Mouse (Mus musculus) CH12.LX (cell line): ENCODE results near the gene Nrbf2. TPM values are rescaled to one million over a fixed set of nuclear protein-coding genes. Genes with fewer than 3 reads are reported as not detected.

Source experiments
- DNase-seq: peaks from one replicate; pipeline ENCODE4 v3.0.0-alpha.2; 2013; ENCODE audit errors: extremely low read depth
- H3K27ac ChIP-seq: 2 replicates; pipeline ENCODE4 v1.5.1; 2012; ENCODE audit warnings: low read depth, mild to moderate bottlenecking, control low read depth, moderate library complexity; ENCODE audit not compliant: insufficient read depth
- H3K27me3 ChIP-seq: replicated peaks from 2 replicates; pipeline ENCODE3; 2012; ENCODE audit warnings: inconsistent platforms
- H3K36me3 ChIP-seq, 2 experiments: replicated peaks in 1 of 2; 2 replicates each; pipeline versions ENCODE3 to v1.6.1; 2012; ENCODE audit warnings: inconsistent platforms in 1 of 2, low read length in 1 of 2, mild to moderate bottlenecking in 1 of 2, mixed read lengths in 1 of 2, moderate library complexity in 1 of 2; ENCODE audit not compliant: control insufficient read depth in 1 of 2, insufficient read depth in 1 of 2
- H3K4me1 ChIP-seq, 2 experiments: 2 replicates each; pipeline ENCODE4 v1.6.1; 2012; ENCODE audit warnings: inconsistent platforms in 1 of 2, moderate library complexity in 1 of 2; ENCODE audit not compliant: insufficient read depth in 2 of 2, control insufficient read depth in 1 of 2
- H3K4me2 ChIP-seq: 2 replicates; pipeline ENCODE4 v1.6.1; 2012; ENCODE audit warnings: low read depth, mild to moderate bottlenecking, control low read depth; ENCODE audit not compliant: poor library complexity, insufficient read depth, severe bottlenecking
- H3K4me3 ChIP-seq, 3 experiments: fragments of 150-350 bp in 1 of 3; sonication (generic) in 1 of 3; replicated peaks in 1 of 3; 2 replicates each; pipeline versions ENCODE3 to v1.5.1; 2011 to 2012; ENCODE audit warnings: low read depth in 2 of 3, low read length in 2 of 3, mild to moderate bottlenecking in 2 of 3, moderate library complexity in 2 of 3, control low read depth in 1 of 3, improper control_type of control experiment in 1 of 3, inconsistent platforms in 1 of 3, mixed read lengths in 1 of 3; ENCODE audit not compliant: poor library complexity in 1 of 3
- H3K79me2 ChIP-seq: replicated peaks from 2 replicates; pipeline ENCODE4 v1.6.1; 2012; ENCODE audit warnings: mild to moderate bottlenecking, moderate library complexity; ENCODE audit not compliant: control insufficient read depth, poor library complexity, insufficient read depth, severe bottlenecking; ENCODE audit errors: extremely low read depth
- H3K9ac ChIP-seq: 2 replicates; pipeline ENCODE4 v1.6.1; 2012; ENCODE audit warnings: low read depth, mild to moderate bottlenecking, control low read depth, moderate library complexity; ENCODE audit not compliant: insufficient read depth
- H3K9me3 ChIP-seq: replicated peaks from 2 replicates; pipeline ENCODE3; 2012; ENCODE audit warnings: low read length, inconsistent platforms, mixed read lengths
- BHLHE40 ChIP-seq: IDR thresholded peaks from 2 replicates; pipeline ENCODE4 v1.6.1; 2011; ENCODE audit warnings: mild to moderate bottlenecking, low read depth, low read length, improper control_type of control experiment
- CHD1 ChIP-seq: IDR thresholded peaks from 2 replicates; pipeline ENCODE4 v1.6.1; 2012; ENCODE audit warnings: low read depth, low read length, improper control_type of control experiment, inconsistent platforms
- CTCF ChIP-seq, 2 experiments: IDR thresholded peaks in 1 of 2; conservative IDR thresholded peaks in 1 of 2; 2 replicates each; pipeline ENCODE4 v1.5.1; 2011 to 2012; ENCODE audit warnings: low read depth in 2 of 2, low read length in 2 of 2, improper control_type of control experiment in 1 of 2, inconsistent platforms in 1 of 2, mild to moderate bottlenecking in 1 of 2, moderate library complexity in 1 of 2
- E2F4 ChIP-seq: IDR thresholded peaks from 2 replicates; pipeline ENCODE4 v1.6.1; 2011; ENCODE audit warnings: low read depth, low read length, improper control_type of control experiment; ENCODE audit not compliant: insufficient replicate concordance
- ELF1 ChIP-seq: IDR thresholded peaks from 2 replicates; pipeline ENCODE4 v1.6.1; 2014; ENCODE audit warnings: low read depth, mild to moderate bottlenecking, inconsistent platforms, low read length, improper control_type of control experiment
- ETS1 ChIP-seq: conservative IDR thresholded peaks from 2 replicates; pipeline ENCODE4 v1.6.1; 2012; ENCODE audit warnings: low read depth, mild to moderate bottlenecking, inconsistent platforms, low read length, improper control_type of control experiment, moderate library complexity
- GABPA ChIP-seq: IDR thresholded peaks from 2 replicates; pipeline ENCODE4 v1.6.1; 2012; ENCODE audit warnings: low read depth, low read length, improper control_type of control experiment, inconsistent platforms; ENCODE audit not compliant: insufficient replicate concordance
- HCFC1 ChIP-seq: IDR thresholded peaks from 2 replicates; pipeline ENCODE4 v1.6.1; 2012; ENCODE audit warnings: low read depth, mild to moderate bottlenecking, inconsistent platforms, low read length, improper control_type of control experiment
- IRF4 ChIP-seq: IDR thresholded peaks from 2 replicates; pipeline ENCODE4 v1.6.1; 2014; ENCODE audit warnings: low read depth, mild to moderate bottlenecking, inconsistent platforms, low read length, improper control_type of control experiment
- JUND ChIP-seq: conservative IDR thresholded peaks from 2 replicates; pipeline ENCODE4 v1.6.1; 2011; ENCODE audit warnings: low read depth, low read length, improper control_type of control experiment
- KAT2A ChIP-seq: IDR thresholded peaks from 2 replicates; pipeline ENCODE4 v1.6.1; 2012; ENCODE audit warnings: low read length, improper control_type of control experiment, inconsistent platforms; ENCODE audit not compliant: insufficient replicate concordance
- MAFK ChIP-seq: IDR thresholded peaks from 2 replicates; pipeline ENCODE4 v1.6.1; 2011; ENCODE audit warnings: low read length, improper control_type of control experiment; ENCODE audit not compliant: insufficient replicate concordance
- MEF2A ChIP-seq: IDR thresholded peaks from 2 replicates; pipeline ENCODE4 v1.6.1; 2014; ENCODE audit warnings: low read depth, mild to moderate bottlenecking, inconsistent platforms, low read length, improper control_type of control experiment, borderline replicate concordance
- NELFE ChIP-seq: IDR thresholded peaks from 2 replicates; pipeline ENCODE4 v1.6.1; 2011; ENCODE audit warnings: low read depth, low read length, improper control_type of control experiment
- RAD21 ChIP-seq: IDR thresholded peaks from 2 replicates; pipeline ENCODE4 v1.6.1; 2011; ENCODE audit warnings: low read depth, mild to moderate bottlenecking, low read length, improper control_type of control experiment, moderate library complexity
- RCOR1 ChIP-seq: conservative IDR thresholded peaks from 2 replicates; pipeline ENCODE4 v1.6.1; 2012; ENCODE audit warnings: low read depth, mild to moderate bottlenecking, inconsistent platforms, low read length, improper control_type of control experiment
- SMC3 ChIP-seq: IDR thresholded peaks from 2 replicates; pipeline ENCODE4 v1.6.1; 2011; ENCODE audit warnings: low read depth, low read length, improper control_type of control experiment
- UBTF ChIP-seq: IDR thresholded peaks from 2 replicates; pipeline ENCODE4 v1.6.1; 2012; ENCODE audit warnings: low read depth, mild to moderate bottlenecking, inconsistent platforms, low read length, improper control_type of control experiment, moderate library complexity
- ZC3H11A ChIP-seq: IDR thresholded peaks from 2 replicates; pipeline ENCODE4 v1.6.1; 2012; ENCODE audit warnings: low read depth, mild to moderate bottlenecking, inconsistent platforms, low read length, improper control_type of control experiment
- dilution Hi-C: fragments of 300-500 bp; cut with MboI; formaldehyde crosslinking; loops from 2 replicates; pipeline ENCODE4 v1.14.3; 2020; ENCODE audit warnings: low sequenced_read_pairs; ENCODE audit not compliant: extremely low pct_unique_long_range_greater_than_20kb, extremely low pct_ligation_motif_present
- in situ Hi-C: fragments of 300-500 bp; cut with MboI; formaldehyde crosslinking; loops from 3 replicates; pipeline ENCODE4 v1.14.3; 2019; ENCODE audit warnings: low sequenced_read_pairs, low pct_ligation_motif_present, low pct_unique_long_range_greater_than_20kb, mixed read lengths
- polyA plus RNA-seq: library from polyadenylated mRNA; unstranded; fragments of >175 nt; gene quantifications from 2 replicates; pipeline ENCODE4 v1.2.1, GENCODE M21; 2012; ENCODE audit warnings: low read depth; ENCODE audit not compliant: insufficient read length
- total RNA-seq, 2 experiments: library from RNA; depleted of rRNA; stranded (reverse); fragments of 300-350 nt in 1 of 2; fragments of >200 nt in 1 of 2; gene quantifications; 2 replicates each; pipeline ENCODE4 v1.2.3; 2012 to 2014

Gene Nrbf2
- total and polyA plus RNA-seq, 3 experiments = 16.6 to 33.0 (median 17.8) TPM

GRCm38 (mm10) chr10:67328208-67328607, 43.1 kb upstream of the Nrbf2 start:
- TF ChIP-seq MAFK = no peak
- no peak for TF ChIP-seq IRF4
- no peak for TF ChIP-seq HCFC1
- no peak for TF ChIP-seq RAD21
- no peak for TF ChIP-seq JUND
- TF ChIP-seq GABPA = no peak
- TF ChIP-seq MEF2A = no peak
- no peak for TF ChIP-seq E2F4
- no peak for TF ChIP-seq ZC3H11A
- TF ChIP-seq RCOR1 = no peak
- TF ChIP-seq CHD1 = no peak
- no peak for TF ChIP-seq KAT2A
- TF ChIP-seq ELF1 = no peak
- no peak for TF ChIP-seq SMC3
- TF ChIP-seq NELFE = no peak
- TF ChIP-seq CTCF (conservative IDR thresholded peaks at IDR 0.05 in 1 of 2, IDR thresholded peaks at IDR 0.05 in 1 of 2; ENCODE audit: low read depth in 2 of 2, low read length in 2 of 2) = no peak
- TF ChIP-seq ETS1 = no peak
- in situ Hi-C loops = loop anchor here (25.0 kb wide), 1 partner anchor 659 kb away; the partner anchor contains the start of gene Rtkn2
- DNase-seq = no peak
- Histone ChIP-seq H3K27me3 (no peaks in the 10 kb centered on the region), H3K4me2 (no peak overlapping the region), H3K36me3 (peaks cover 0 to 4% of the 10 kb centered on the region in 2 experiments), H3K4me1 (peaks cover 7 to 9% of the 10 kb centered on the region in 2 experiments), H3K9me3 (no peaks in the 10 kb centered on the region), H3K4me3 (no peak overlapping the region), H3K27ac (no peak overlapping the region), H3K79me2 (no peaks in the 10 kb centered on the region), H3K9ac (no peak overlapping the region)
- dilution Hi-C loops = no loop called here

- dilution Hi-C loops = no loop called here
- Histone ChIP-seq H3K36me3 (peaks cover 4 to 21% of the 10 kb centered on the region in 2 experiments), H3K27me3 (no peaks in the 10 kb centered on the region), H3K27ac (no peak overlapping the region), H3K4me1 (peaks cover 20 to 27% of the 10 kb centered on the region in 2 experiments), H3K9ac (no peak overlapping the region), H3K4me2 (no peak overlapping the region), H3K4me3 (no peak overlapping the region), H3K9me3 (no peaks in the 10 kb centered on the region), H3K79me2 (no peaks in the 10 kb centered on the region)
- no peak for DNase-seq
- TF ChIP-seq UBTF = no peak
- TF ChIP-seq JUND = no peak
- no peak for TF ChIP-seq BHLHE40
- in situ Hi-C loops = loop anchor here (25.0 kb wide), 1 partner anchor 213 kb away; the partner anchor contains the start of genes Ado and Egr2
Measured at GRCm38 (mm10) chr10:67324036-67324435, 38.9 kb upstream of the Nrbf2 start.
